Mouse (Mus musculus) hindbrain, embryonic 15.5 days (tissue): ENCODE measurements around the gene Ttc28. TPM values are rescaled to one million over a fixed set of nuclear protein-coding genes. Genes with fewer than 3 reads are reported as not detected.

Experiments used
- ATAC-seq: fragments of 200-750 bp; cut with Nextera tagmentation; 2 replicates; pipeline ENCODE4 v1.8.0; 2017; ENCODE audit warnings: low read depth, moderate number of reproducible peaks, moderate TSS enrichment; ENCODE audit not compliant: low FRiP score
- H3K27ac ChIP-seq: fragments of 300-500 bp; sonication (generic); replicated peaks from 2 replicates; pipeline ENCODE4 v1.5.1; 2015; ENCODE audit warnings: mild to moderate bottlenecking, inconsistent platforms
- H3K27me3 ChIP-seq: fragments of 300-500 bp; sonication (generic); 2 replicates; pipeline ENCODE4 v1.6.1; 2015; ENCODE audit warnings: control low read depth, inconsistent platforms
- H3K36me3 ChIP-seq: fragments of 300-500 bp; sonication (generic); 2 replicates; pipeline ENCODE4 v1.6.1; 2015; ENCODE audit warnings: control low read depth, inconsistent platforms
- H3K4me1 ChIP-seq: fragments of 300-500 bp; sonication (generic); replicated peaks from 2 replicates; pipeline ENCODE4 v1.6.1; 2015; ENCODE audit warnings: control low read depth, inconsistent platforms
- H3K4me2 ChIP-seq: fragments of 300-500 bp; sonication (generic); 2 replicates; pipeline ENCODE4 v1.6.1; 2015; ENCODE audit warnings: moderate library complexity, mild to moderate bottlenecking, inconsistent platforms
- H3K4me3 ChIP-seq: fragments of 300-500 bp; sonication (generic); 2 replicates; pipeline ENCODE4 v1.5.1; 2015; ENCODE audit warnings: mild to moderate bottlenecking, inconsistent platforms
- H3K9ac ChIP-seq: fragments of 300-500 bp; sonication (generic); 2 replicates; pipeline ENCODE4 v1.6.1; 2015; ENCODE audit warnings: inconsistent platforms
- H3K9me3 ChIP-seq: fragments of 300-500 bp; sonication (generic); 2 replicates; pipeline ENCODE4 v1.6.1; 2016; ENCODE audit warnings: control low read depth, inconsistent platforms
- WGBS: fragments of 180-500 bp; shearing (Covaris S2); methylation state at CpG from one replicate; pipeline ENCODE4 v1.1.7; 2015; 5-methylcytosine and 5-hydroxymethylcytosine counted together
- polyA plus RNA-seq: library from polyadenylated mRNA; unstranded; fragments of >200 nt; fragmentation: Nextera tagmentation; extraction: Ambion mirVana; gene quantifications from 2 replicates; pipeline ENCODE4 v1.2.1, GENCODE M21; 2015

The Ttc28 gene
- polyA plus RNA-seq, 1 experiment from 2014 or later: 20.5 TPM

- Histone ChIP-seq H3K9me3 (no peaks in the 10 kb centered on the region), H3K4me3 (no peak overlapping the region), H3K27me3 (no peaks in the 10 kb centered on the region), H3K4me1 (peaks cover 46% of the 10 kb centered on the region), H3K27ac (peak overlapping the region; percentile 66), H3K9ac (no peak overlapping the region), H3K36me3 (no peaks in the 10 kb centered on the region), H3K4me2 (no peak overlapping the region)
- ATAC-seq: 0 out of 2 replicates have a peak, but pooled peaks have one; percentile 42
- WGBS: 39% methylated on average over 4 of the region's 4 CpGs
These were observed 135.4 kb downstream of the Ttc28 start for GRCm38 (mm10) chr5:111014960-111015359.

GRCm38 (mm10) chr5:111017319-111017718, 137.7 kb downstream of the Ttc28 start:
- H3K4me1 ChIP-seq: peaks cover 41% of the 10 kb centered on the region
- H3K27me3 ChIP-seq: no peaks in the 10 kb centered on the region
- H3K27ac ChIP-seq: no peak overlapping the region
- no peaks in the 10 kb centered on the region for H3K9me3 ChIP-seq
- no peak overlapping the region for H3K4me3 ChIP-seq
- no peak overlapping the region for H3K4me2 ChIP-seq
- ATAC-seq: no peak
- H3K9ac ChIP-seq: no peak overlapping the region
- WGBS: 62% methylated on average over 4 of the region's 4 CpGs
- H3K36me3 ChIP-seq: no peaks in the 10 kb centered on the region

GRCm38 (mm10) chr5:111022339-111022738, 142.7 kb downstream of the Ttc28 start:
- no peak overlapping the region for H3K4me3 ChIP-seq
- 86% methylated on average over 9 of the region's 9 CpGs for WGBS
- peaks cover 60% of the 10 kb centered on the region for H3K4me1 ChIP-seq
- H3K27ac ChIP-seq: peak overlapping the region; percentile 80; the same call in 1 of the 2 replicates
- no peak overlapping the region for H3K4me2 ChIP-seq
- no peaks in the 10 kb centered on the region for H3K27me3 ChIP-seq
- H3K36me3 ChIP-seq: no peaks in the 10 kb centered on the region
- no peaks in the 10 kb centered on the region for H3K9me3 ChIP-seq
- no peak overlapping the region for H3K9ac ChIP-seq
- ATAC-seq: no peak

GRCm38 (mm10) chr5:111022940-111023339, 143.3 kb downstream of the Ttc28 start:
- Histone ChIP-seq H3K9ac (no peak overlapping the region), H3K4me1 (peaks cover 66% of the 10 kb centered on the region), H3K4me2 (no peak overlapping the region), H3K4me3 (no peak overlapping the region), H3K27me3 (no peaks in the 10 kb centered on the region), H3K36me3 (no peaks in the 10 kb centered on the region), H3K9me3 (no peaks in the 10 kb centered on the region), H3K27ac (peak overlapping the region; percentile 80)
- 61% methylated on average over 1 of the region's 1 CpGs for WGBS
- ATAC-seq: no peak

- H3K36me3 ChIP-seq: no peaks in the 10 kb centered on the region
- 64% methylated on average over 13 of the region's 13 CpGs for WGBS
- no peaks in the 10 kb centered on the region for H3K27me3 ChIP-seq
- no peaks in the 10 kb centered on the region for H3K9me3 ChIP-seq
- no peak overlapping the region for H3K9ac ChIP-seq
- H3K27ac ChIP-seq: peak overlapping the region; percentile 80
- peak; percentile 21; the same call in 1 of the 2 replicates for ATAC-seq
- peaks cover 80% of the 10 kb centered on the region for H3K4me1 ChIP-seq
- H3K4me3 ChIP-seq: no peak overlapping the region
- no peak overlapping the region for H3K4me2 ChIP-seq
These were observed 145.0 kb downstream of the Ttc28 start for GRCm38 (mm10) chr5:111024621-111025020.

GRCm38 (mm10) chr5:111025476-111025875, 145.9 kb downstream of the Ttc28 start:
- Histone ChIP-seq H3K4me2 (peak overlapping the region; percentile 20; the same call in 1 of the 2 replicates), H3K4me1 (peaks cover 80% of the 10 kb centered on the region), H3K9me3 (no peaks in the 10 kb centered on the region), H3K4me3 (no peak overlapping the region), H3K9ac (0 out of 2 replicates have a peak overlapping the region, but pooled peaks have one; percentile 12), H3K27ac (peak overlapping the region; percentile 80), H3K27me3 (no peaks in the 10 kb centered on the region), H3K36me3 (no peaks in the 10 kb centered on the region)
- 36% methylated on average over 14 of the region's 14 CpGs for WGBS
- no peak for ATAC-seq

GRCm38 (mm10) chr5:111026209-111026608, 146.6 kb downstream of the Ttc28 start:
- H3K36me3 ChIP-seq: no peaks in the 10 kb centered on the region
- no peak overlapping the region for H3K9ac ChIP-seq
- ATAC-seq: no peak
- WGBS: 38% methylated on average over 8 of the region's 8 CpGs
- H3K4me1 ChIP-seq: peaks cover 77% of the 10 kb centered on the region
- H3K27me3 ChIP-seq: no peaks in the 10 kb centered on the region
- H3K4me3 ChIP-seq: no peak overlapping the region
- no peaks in the 10 kb centered on the region for H3K9me3 ChIP-seq
- 0 out of 2 replicates have a peak overlapping the region, but pooled peaks have one; percentile 6 for H3K27ac ChIP-seq
- no peak overlapping the region for H3K4me2 ChIP-seq

GRCm38 (mm10) chr5:111028340-111028739, 148.7 kb downstream of the Ttc28 start:
- Histone ChIP-seq H3K27ac (0 out of 2 replicates have a peak overlapping the region, but pooled peaks have one; percentile 2), H3K4me3 (no peak overlapping the region), H3K9me3 (no peaks in the 10 kb centered on the region), H3K4me2 (no peak overlapping the region), H3K36me3 (no peaks in the 10 kb centered on the region), H3K4me1 (peaks cover 70% of the 10 kb centered on the region), H3K9ac (no peak overlapping the region), H3K27me3 (no peaks in the 10 kb centered on the region)
- WGBS: 39% methylated on average over 4 of the region's 4 CpGs
- no peak for ATAC-seq

GRCm38 (mm10) chr5:111028952-111029351, 149.3 kb downstream of the Ttc28 start:
- no peak overlapping the region for H3K9ac ChIP-seq
- ATAC-seq: no peak
- no peaks in the 10 kb centered on the region for H3K36me3 ChIP-seq
- H3K4me1 ChIP-seq: peaks cover 64% of the 10 kb centered on the region
- no peak overlapping the region for H3K4me3 ChIP-seq
- no peak overlapping the region for H3K4me2 ChIP-seq
- no peaks in the 10 kb centered on the region for H3K27me3 ChIP-seq
- WGBS: 64% methylated on average over 9 of the region's 9 CpGs
- no peaks in the 10 kb centered on the region for H3K9me3 ChIP-seq
- H3K27ac ChIP-seq: 0 out of 2 replicates have a peak overlapping the region, but pooled peaks have one; percentile 2

GRCm38 (mm10) chr5:111032687-111033295, 153.2 kb downstream of the Ttc28 start:
- no peak for ATAC-seq

GRCm38 (mm10) chr5:111033489-111033888, 153.9 kb downstream of the Ttc28 start:
- H3K9me3 ChIP-seq: no peaks in the 10 kb centered on the region
- ATAC-seq: no peak
- H3K4me1 ChIP-seq: peaks cover 39% of the 10 kb centered on the region
- 0 out of 2 replicates have a peak overlapping the region, but pooled peaks have one; percentile 3 for H3K27ac ChIP-seq
- no peak overlapping the region for H3K9ac ChIP-seq
- 94% methylated on average over 4 of the region's 4 CpGs for WGBS
- H3K4me2 ChIP-seq: no peak overlapping the region
- H3K27me3 ChIP-seq: no peaks in the 10 kb centered on the region
- no peaks in the 10 kb centered on the region for H3K36me3 ChIP-seq
- no peak overlapping the region for H3K4me3 ChIP-seq

More at GRCm38 (mm10) chr5:111032687-111033295, 153.2 kb downstream of the Ttc28 start:
- 78% methylated on average over 10 of the region's 10 CpGs for WGBS
- no peak overlapping the region for H3K4me2 ChIP-seq
- no peaks in the 10 kb centered on the region for H3K36me3 ChIP-seq
- no peaks in the 10 kb centered on the region for H3K27me3 ChIP-seq
- H3K9me3 ChIP-seq: no peaks in the 10 kb centered on the region
- H3K9ac ChIP-seq: no peak overlapping the region
- H3K27ac ChIP-seq: 0 out of 2 replicates have a peak overlapping the region, but pooled peaks have one; percentile 3
- H3K4me3 ChIP-seq: no peak overlapping the region
- H3K4me1 ChIP-seq: peaks cover 40% of the 10 kb centered on the region

GRCm38 (mm10) chr5:111037123-111037748, 157.6 kb downstream of the Ttc28 start:
- Histone ChIP-seq H3K27ac (no peak overlapping the region), H3K27me3 (no peaks in the 10 kb centered on the region), H3K9me3 (no peaks in the 10 kb centered on the region), H3K9ac (no peak overlapping the region), H3K36me3 (no peaks in the 10 kb centered on the region), H3K4me1 (peaks cover 51% of the 10 kb centered on the region), H3K4me3 (no peak overlapping the region), H3K4me2 (no peak overlapping the region)
- ATAC-seq: no peak
- WGBS: 65% methylated on average over 7 of the region's 7 CpGs
